Mouse (Mus musculus): Measurements from ENCODE around the gene Cdh4.
A peak's percentile ranks its signal among the peaks of the same experiment; 100 is the strongest.

Gene Cdh4

DNA sequence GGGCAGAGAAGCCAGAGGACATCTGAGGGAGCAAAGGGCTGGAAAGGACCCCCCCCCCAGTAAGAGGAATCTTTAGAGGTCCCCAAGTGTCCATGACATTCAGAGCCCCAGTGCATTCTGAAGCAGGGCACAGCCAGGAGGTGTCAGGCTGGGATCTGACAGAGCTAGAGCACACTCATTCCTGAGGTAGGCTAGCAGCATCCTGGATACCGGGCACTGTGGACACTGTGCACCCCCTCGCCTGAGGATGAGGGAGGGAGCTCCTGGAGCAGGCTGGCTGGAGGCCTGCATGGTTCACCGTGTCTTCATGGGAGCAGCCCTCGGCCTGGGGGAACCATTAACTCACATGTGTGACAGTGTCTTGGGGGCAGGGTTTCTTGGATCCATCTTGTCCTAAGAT, 287.6 kb downstream of the Cdh4 start:
- DNase-seq (ENCODE audit: low read depth, low spot score): no peak

DNA sequence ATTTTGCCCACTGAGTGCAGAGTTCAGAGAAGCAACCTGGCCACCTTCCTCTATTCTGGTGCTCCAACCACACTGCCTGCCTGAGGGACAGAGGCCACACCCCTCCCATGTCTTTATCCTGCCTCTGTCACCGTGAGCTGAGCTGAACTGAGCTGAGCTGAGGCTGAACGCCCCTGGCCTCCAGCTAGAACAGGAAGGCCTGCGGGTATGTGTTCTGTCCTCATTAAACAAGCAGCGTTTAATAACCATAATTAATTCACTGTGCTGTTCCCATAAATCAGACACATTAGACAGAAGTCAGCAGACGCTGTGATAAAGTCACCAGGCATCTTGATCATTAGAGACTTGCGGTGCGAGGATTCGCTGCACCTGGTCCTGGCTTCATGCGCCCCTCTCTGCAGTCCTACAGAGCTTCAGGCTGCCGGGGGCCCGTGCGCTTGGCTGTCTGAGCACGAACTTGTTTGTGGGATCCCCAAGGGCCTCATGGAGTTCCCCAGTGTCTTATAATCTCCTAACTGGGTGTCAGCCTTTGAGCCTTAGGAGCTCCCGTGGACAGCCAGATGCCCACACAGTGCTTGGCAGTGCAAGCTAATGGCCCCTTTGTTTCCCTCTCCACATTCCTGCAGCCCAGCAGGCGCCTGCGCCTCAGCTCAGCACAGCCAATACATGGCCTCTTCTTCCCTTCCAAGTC, 291.1 kb downstream of the Cdh4 start:
- DNase-seq (ENCODE audit: low read depth, low spot score): peak; percentile 68

- DNase-seq (ENCODE audit: low read depth, low spot score): no peak
Observed at GRCm38 (mm10) chr2:179742419-179742818, 300.2 kb downstream of the Cdh4 start.

GRCm38 (mm10) chr2:179742828-179743227, 300.6 kb downstream of the Cdh4 start:
- no peak for DNase-seq (ENCODE audit: low read depth, low spot score)

GRCm38 (mm10) chr2:179746491-179746890, 304.3 kb downstream of the Cdh4 start:
- no peak for DNase-seq (ENCODE audit: low read depth, low spot score)

DNA sequence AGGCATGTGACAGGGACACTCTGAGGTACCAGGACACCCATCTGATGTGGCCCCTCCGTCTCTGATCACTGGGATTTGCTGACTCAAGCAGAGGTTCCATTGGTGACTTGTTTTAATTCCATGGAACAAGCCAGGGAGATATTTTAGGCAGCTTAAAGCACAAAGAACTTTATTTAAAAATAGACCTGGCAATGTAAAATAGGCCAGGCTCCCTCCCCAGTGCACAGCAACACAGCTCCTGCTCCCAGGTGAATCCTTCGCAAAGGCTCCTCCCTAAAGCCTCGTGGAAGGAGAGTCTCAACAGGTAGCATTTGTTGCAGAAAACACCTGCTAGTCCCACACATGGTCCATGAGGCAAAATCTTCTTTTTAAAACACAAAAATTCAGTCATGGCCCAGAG, 307.2 kb downstream of the Cdh4 start:
- DNase-seq (ENCODE audit: low read depth, low spot score): no peak

GRCm38 (mm10) chr2:179753811-179754210, 311.6 kb downstream of the Cdh4 start:
- no peak for DNase-seq (ENCODE audit: low read depth, low spot score)

- DNase-seq (ENCODE audit: low read depth, low spot score): no peak
Observed at GRCm38 (mm10) chr2:179754776-179755175, 312.5 kb downstream of the Cdh4 start.

- no peak for DNase-seq (ENCODE audit: low read depth, low spot score)
Observed at GRCm38 (mm10) chr2:179761718-179762441, 319.6 kb downstream of the Cdh4 start.

- DNase-seq (ENCODE audit: low read depth, low spot score): no peak
Observed at GRCm38 (mm10) chr2:179762521-179763305, 320.5 kb downstream of the Cdh4 start.

DNA sequence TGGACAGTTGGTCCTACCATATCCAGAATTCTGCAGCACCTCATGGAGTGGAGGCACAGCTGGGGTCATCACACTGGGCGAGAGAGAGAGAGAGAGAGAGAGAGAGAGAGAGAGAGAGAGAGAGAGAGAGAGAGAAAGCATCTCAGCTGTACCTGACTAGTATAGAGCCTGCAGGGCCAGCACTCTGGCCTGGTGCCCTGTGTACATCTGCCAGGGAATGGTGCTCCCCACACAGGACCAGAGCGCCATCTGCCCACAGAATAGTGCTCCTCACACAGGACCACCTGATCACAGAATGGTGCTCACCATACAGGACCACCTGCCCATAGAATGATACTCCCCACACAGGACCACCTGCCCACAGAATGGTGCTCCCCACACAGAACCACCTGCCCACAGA, 322.2 kb downstream of the Cdh4 start:
- no peak for DNase-seq (ENCODE audit: low read depth, low spot score)

DNA sequence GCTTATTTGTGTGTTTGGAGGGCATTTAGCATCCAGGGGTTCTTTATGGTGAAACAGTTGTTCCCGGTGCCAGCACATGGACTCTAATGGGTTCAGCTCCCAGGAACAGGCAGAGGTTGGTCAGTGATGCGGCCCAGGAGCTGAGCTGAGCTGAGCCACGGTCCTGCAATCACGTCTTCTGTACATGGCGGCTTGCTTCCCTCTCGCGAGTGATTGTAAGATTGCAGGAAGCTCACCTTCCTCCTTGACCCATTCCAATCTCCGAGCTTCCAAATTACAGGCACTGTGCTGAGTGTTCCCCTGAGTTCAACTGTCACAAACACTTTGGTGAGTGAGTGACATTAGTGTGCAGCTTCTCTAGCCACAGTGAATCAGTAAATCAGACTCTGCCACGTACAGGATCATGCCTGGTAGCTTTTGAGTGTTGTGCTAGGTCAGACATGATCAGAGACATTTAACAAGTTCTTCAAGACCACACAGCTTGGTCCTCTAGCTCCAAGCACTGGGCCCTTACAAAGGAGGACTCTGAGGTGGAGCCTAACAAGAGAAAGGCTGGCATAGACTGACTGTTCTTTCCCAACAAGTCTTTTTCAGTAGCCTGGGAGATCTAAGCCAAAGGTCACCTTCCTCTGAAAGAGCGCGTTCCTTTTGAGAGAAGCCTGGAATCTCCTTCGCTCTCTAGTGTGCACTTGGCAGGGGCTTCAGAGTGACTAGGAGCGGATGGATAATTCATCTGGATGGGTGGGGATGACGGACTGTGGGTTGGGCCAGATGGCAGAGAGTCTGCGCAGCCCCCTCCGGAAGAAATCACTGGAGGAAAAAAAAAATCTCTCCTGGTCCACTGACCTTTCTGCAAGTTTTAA, 324.7 kb downstream of the Cdh4 start:
- no peak for DNase-seq (ENCODE audit: low read depth, low spot score)

DNA sequence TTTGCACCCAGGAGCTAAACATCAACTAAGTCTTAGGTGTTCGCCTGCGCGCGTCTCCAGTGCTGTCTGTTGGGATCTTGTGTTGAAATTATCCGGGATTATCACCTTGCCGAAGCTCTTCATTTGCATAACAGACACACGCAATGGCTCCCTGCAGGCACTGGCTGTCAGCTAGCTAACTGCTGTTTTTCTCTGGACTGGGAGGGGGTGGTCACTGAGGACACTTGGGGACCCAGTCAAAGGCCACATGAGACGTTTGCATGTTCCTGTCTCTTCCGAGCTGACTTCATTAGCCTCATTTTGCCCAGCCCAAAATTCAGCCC, 325.3 kb downstream of the Cdh4 start:
- no peak for DNase-seq (ENCODE audit: low read depth, low spot score)

- no peak for DNase-seq (ENCODE audit: low read depth, low spot score)
Observed at GRCm38 (mm10) chr2:179769137-179769536, 326.9 kb downstream of the Cdh4 start.

DNA sequence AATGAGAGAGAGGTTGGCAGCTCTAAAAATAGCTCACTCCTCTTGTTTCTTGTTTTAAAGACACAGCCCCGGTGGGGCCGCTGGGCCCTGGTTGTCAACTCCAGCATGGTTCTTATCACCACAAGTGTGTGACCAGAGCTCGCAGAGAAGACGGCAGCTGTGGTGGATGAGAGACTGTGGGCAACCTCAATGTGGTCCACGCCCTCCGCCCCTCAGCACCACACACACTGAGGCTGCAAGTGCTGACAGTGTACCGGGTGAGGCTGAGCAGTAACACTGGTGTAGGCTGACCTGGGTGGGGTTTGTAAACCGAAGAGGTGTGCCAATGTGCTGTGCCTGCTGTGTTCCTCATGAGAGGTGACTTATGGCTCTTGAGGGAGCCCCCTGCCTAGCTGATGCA, 327.7 kb downstream of the Cdh4 start:
- DNase-seq (ENCODE audit: low read depth, low spot score): no peak

DNA sequence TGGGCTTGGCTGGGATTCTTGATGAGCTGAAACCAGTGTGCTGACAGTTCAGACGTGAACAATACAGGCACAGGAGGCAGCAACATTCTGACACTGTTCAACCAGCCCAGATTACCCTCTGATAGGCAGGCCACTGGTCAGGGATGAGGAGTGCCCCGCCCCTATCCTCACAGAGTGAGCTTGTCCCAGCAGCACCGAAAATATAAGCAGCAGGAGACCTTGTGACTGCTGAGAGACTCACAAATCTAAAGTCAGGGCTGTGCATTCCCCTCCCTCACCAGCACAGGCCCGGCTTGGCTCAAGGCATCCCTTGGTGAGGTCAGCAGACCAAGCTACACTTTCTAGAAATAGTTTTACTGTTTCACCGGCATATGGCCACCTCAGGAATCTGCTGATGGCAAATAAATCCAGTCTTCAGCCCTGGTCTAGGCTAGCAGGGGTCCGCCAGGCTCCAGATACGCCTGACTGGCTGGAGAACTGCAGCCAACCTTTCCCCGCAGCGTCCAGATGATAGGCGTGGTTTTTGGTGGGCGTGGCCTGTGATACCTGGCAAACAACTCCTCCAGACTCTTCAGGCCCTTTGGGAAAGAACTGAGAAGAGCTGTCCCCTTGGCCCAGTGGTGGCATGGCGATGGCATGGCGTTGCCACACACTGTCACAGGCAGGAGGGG, 332.3 kb downstream of the Cdh4 start:
- peak; percentile 27 for DNase-seq (ENCODE audit: low read depth, low spot score)

DNA sequence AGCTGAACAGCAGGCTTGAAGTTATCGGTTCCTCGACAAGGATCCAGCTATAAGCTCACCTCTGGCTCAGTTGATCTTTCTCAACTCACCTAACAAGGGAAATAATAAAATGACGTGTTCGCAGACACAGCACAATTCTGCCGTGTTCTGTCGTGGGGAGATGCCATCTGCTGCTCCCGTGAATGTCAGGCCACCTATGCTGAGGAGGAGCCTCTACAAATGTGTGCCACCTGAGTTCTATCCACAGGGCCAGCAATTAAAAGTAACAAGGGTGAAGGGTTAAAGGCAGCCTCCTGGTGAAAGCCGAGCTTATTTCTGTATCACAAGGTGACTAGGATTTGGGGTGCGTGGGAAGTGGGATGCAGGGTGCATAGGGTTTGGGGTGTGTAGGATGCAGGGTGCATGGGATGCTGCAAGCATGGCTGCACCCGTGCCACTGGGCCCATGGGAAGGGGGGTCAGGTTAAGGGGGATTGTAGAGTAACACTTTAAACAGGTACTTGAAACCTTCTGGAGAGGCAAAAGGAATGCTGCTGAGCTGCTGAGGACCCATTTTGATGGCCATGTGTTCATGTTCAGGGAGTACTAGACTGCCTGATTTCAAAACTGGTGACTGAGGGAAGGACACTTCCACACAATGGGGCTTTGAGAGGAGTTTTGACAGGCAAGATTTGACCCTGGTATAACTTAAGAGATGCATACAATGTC, 333.9 kb downstream of the Cdh4 start:
- no peak for DNase-seq (ENCODE audit: low read depth, low spot score)

- no peak for DNase-seq (ENCODE audit: low read depth, low spot score)
Observed at GRCm38 (mm10) chr2:179779266-179779665, 337.0 kb downstream of the Cdh4 start.

- no peak for DNase-seq (ENCODE audit: low read depth, low spot score)
Observed at GRCm38 (mm10) chr2:179780961-179781360, 338.7 kb downstream of the Cdh4 start.

GRCm38 (mm10) chr2:179787256-179787655, 345.0 kb downstream of the Cdh4 start:
- no peak for DNase-seq (ENCODE audit: low read depth, low spot score)

- no peak for DNase-seq (ENCODE audit: low read depth, low spot score)
Observed at GRCm38 (mm10) chr2:179787797-179788196, 345.6 kb downstream of the Cdh4 start.
